Mouse (Mus musculus) stomach, embryonic 16.5 days (tissue): ENCODE data around the gene Gm21704. TPM values are rescaled to one million over a fixed set of nuclear protein-coding genes. Genes with fewer than 3 reads are reported as not detected.
"Not testable (repeated sequence)": the region's sequence is repeated elsewhere in the genome, so short reads cannot be mapped to it uniquely, and the experiment has no call there.

Experiments used
- ATAC-seq: fragments of 200-750 bp; cut with Nextera tagmentation; 2 replicates; pipeline ENCODE4 v1.8.0; 2017; ENCODE audit warnings: moderate number of reproducible peaks, moderate TSS enrichment; ENCODE audit not compliant: insufficient read depth, low FRiP score
- H3K27ac ChIP-seq: fragments of 300-500 bp; sonication (generic); 2 replicates; pipeline ENCODE4 v1.5.1; 2014; ENCODE audit warnings: low read length
- H3K27me3 ChIP-seq: fragments of 300-500 bp; sonication (generic); 2 replicates; pipeline ENCODE4 v1.6.1; 2014; ENCODE audit warnings: low read length, control low read depth, mixed read lengths; ENCODE audit not compliant: control insufficient read depth, insufficient read depth
- H3K36me3 ChIP-seq: fragments of 300-500 bp; sonication (generic); 2 replicates; pipeline ENCODE4 v1.6.1; 2014; ENCODE audit warnings: low read length; ENCODE audit not compliant: control insufficient read depth, insufficient read depth
- H3K4me1 ChIP-seq: fragments of 300-500 bp; sonication (generic); 2 replicates; pipeline ENCODE4 v1.6.1; 2014; ENCODE audit warnings: low read length, control low read depth, mixed read lengths; ENCODE audit not compliant: control insufficient read depth, insufficient read depth
- H3K4me2 ChIP-seq: fragments of 300-500 bp; sonication (generic); 2 replicates; pipeline ENCODE4 v1.6.1; 2014; ENCODE audit warnings: low read depth, low read length, mixed read lengths
- H3K4me3 ChIP-seq: fragments of 300-500 bp; sonication (generic); replicated peaks from 2 replicates; pipeline ENCODE4 v1.5.1; 2014; ENCODE audit warnings: mild to moderate bottlenecking, low read length
- H3K9ac ChIP-seq: fragments of 300-500 bp; sonication (generic); 2 replicates; pipeline ENCODE4 v1.6.1; 2014; ENCODE audit warnings: low read length
- H3K9me3 ChIP-seq: fragments of 300-500 bp; sonication (generic); replicated peaks from 2 replicates; pipeline ENCODE4 v1.6.1; 2016; ENCODE audit warnings: low read length, control low read depth; ENCODE audit not compliant: control insufficient read depth
- WGBS: fragments of 180-500 bp; shearing (Covaris S2); extraction: QIAGEN DNeasy Blood & Tissue Kit; methylation state at CpG from one replicate; pipeline ENCODE4 v1.1.7; 2014; 5-methylcytosine and 5-hydroxymethylcytosine counted together
- polyA plus RNA-seq: library from polyadenylated mRNA; unstranded; fragments of >200 nt; fragmentation: Nextera tagmentation; extraction: Ambion mirVana; gene quantifications from 2 replicates; pipeline ENCODE4 v1.2.1, GENCODE M21; 2015

Gene Gm21704
- not detected in 2 replicates for polyA plus RNA-seq

GRCm38 (mm10) chrY:3410067-3410466 lies at the start of gene Gm21704, which contains the start of gene Gm21708:
Gene Gm21704 (minus strand): TSS chrY:3410167.
Gene Gm21708 (minus strand): TSS chrY:3410167.
- not testable (repeated sequence) for H3K36me3 ChIP-seq, H3K4me2 ChIP-seq, H3K27me3 ChIP-seq, H3K27ac ChIP-seq, H3K9me3 ChIP-seq, H3K4me3 ChIP-seq, H3K4me1 ChIP-seq, H3K9ac ChIP-seq, ATAC-seq
- no CpG with 5 or more reads among the region's 9 CpGs for WGBS

GRCm38 (mm10) chrY:3345229-3345628 lies 64.7 kb downstream of the Gm21704 start, which contains the start of gene Gm21693:
Gene Gm21693 (minus strand): TSS chrY:3345329.
- not testable (repeated sequence) for ATAC-seq, H3K36me3 ChIP-seq
- WGBS, result no CpG with 5 or more reads among the region's 9 CpGs

GRCm38 (mm10) chrY:3340661-3341060 lies 69.3 kb downstream of the Gm21704 start:
- H3K27me3 ChIP-seq, H3K4me1 ChIP-seq, H3K4me2 ChIP-seq, ATAC-seq, H3K36me3 ChIP-seq, H3K9me3 ChIP-seq, H3K4me3 ChIP-seq, H3K27ac ChIP-seq, H3K9ac ChIP-seq: not testable (repeated sequence)
- WGBS, result no CpG with 5 or more reads among the region's 11 CpGs

More at GRCm38 (mm10) chrY:3345229-3345628, 64.7 kb downstream of the Gm21704 start, which contains the start of gene Gm21693:
- H3K4me1 ChIP-seq, H3K27ac ChIP-seq, H3K9me3 ChIP-seq, H3K27me3 ChIP-seq, H3K9ac ChIP-seq, H3K4me2 ChIP-seq, H3K4me3 ChIP-seq: not testable (repeated sequence)

Other genes with a start within 250 kb of the Gm21704 start
- gene Gm21677, start 103.7 kb downstream of the Gm21704 start, polyA plus RNA-seq, result not detected in 2 replicates
- gene Gm21693, start 64.8 kb downstream of the Gm21704 start, polyA plus RNA-seq, result not detected in 2 replicates
- not detected in 2 replicates for gene Gm21708, start within 50 bp of the Gm21704 start, polyA plus RNA-seq